Mouse (Mus musculus): ENCODE results near the gene Ccni. TPM values are rescaled to one million over a fixed set of nuclear protein-coding genes. Genes with fewer than 3 reads are reported as not detected.

The Ccni gene
- polyA plus RNA-seq, 1 experiment from 2014 or later: 112 TPM

DNA sequence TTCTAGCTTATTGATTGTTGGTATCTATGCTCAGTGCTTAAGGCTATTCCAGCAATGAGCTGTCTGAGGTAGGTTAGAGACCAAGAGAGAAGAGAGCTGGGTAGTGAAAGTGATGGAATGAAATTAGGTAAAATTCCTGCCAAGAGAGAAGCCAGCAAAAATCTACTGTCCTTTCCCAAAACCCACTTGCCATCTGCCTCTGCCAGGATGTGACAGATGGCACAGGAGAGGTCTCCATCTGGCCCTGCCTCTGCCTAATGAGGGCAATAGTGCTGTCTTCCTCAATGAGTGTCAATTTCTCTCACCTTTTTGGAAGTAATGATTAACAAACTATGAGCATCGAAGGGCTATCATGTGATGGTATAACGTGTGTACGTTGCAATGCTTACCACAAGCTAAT, 29.6 kb upstream of the Ccni start:
- DNase-seq (ENCODE audit: low spot score): no peak
- no peak overlapping the region for H3K4me2 ChIP-seq (ENCODE audit: low read length)
- no peak overlapping the region for H3K27ac ChIP-seq (ENCODE audit: low read depth)
- H3K9me3 ChIP-seq (ENCODE audit: control insufficient read depth, low read length): no peaks in the 10 kb centered on the region
- H3K4me3 ChIP-seq (ENCODE audit: low read depth, low read length): no peak overlapping the region
- H3K36me3 ChIP-seq (ENCODE audit: control insufficient read depth, insufficient read depth, low read length): no peaks in the 10 kb centered on the region
- no peak overlapping the region for H3K9ac ChIP-seq (ENCODE audit: low read length)
- 84% methylated on average over 3 of the region's 3 CpGs for WGBS
- ATAC-seq (replicated peaks; ENCODE audit: low FRiP score, low TSS enrichment, low read depth): no peak
- H3K4me1 ChIP-seq (replicated peaks; ENCODE audit: control insufficient read depth, insufficient read depth, low read length): no peaks in the 10 kb centered on the region
- no peaks in the 10 kb centered on the region for H3K27me3 ChIP-seq (replicated peaks; ENCODE audit: control insufficient read depth, insufficient read depth, low read length)

- H3K4me2 ChIP-seq (ENCODE audit: low read length): no peak overlapping the region
- H3K36me3 ChIP-seq (ENCODE audit: control insufficient read depth, insufficient read depth, low read length): no peaks in the 10 kb centered on the region
- no peak overlapping the region for H3K4me3 ChIP-seq (ENCODE audit: low read depth, low read length)
- no peak overlapping the region for H3K9ac ChIP-seq (ENCODE audit: low read length)
- no peaks in the 10 kb centered on the region for H3K9me3 ChIP-seq (ENCODE audit: control insufficient read depth, low read length)
- no peaks in the 10 kb centered on the region for H3K27me3 ChIP-seq (replicated peaks; ENCODE audit: control insufficient read depth, insufficient read depth, low read length)
- DNase-seq (ENCODE audit: low spot score) (no peak), ATAC-seq (replicated peaks; ENCODE audit: low FRiP score, low TSS enrichment, low read depth) (no peak)
- no peaks in the 10 kb centered on the region for H3K4me1 ChIP-seq (replicated peaks; ENCODE audit: control insufficient read depth, insufficient read depth, low read length)
- 83% methylated on average over 2 of the region's 2 CpGs for WGBS
- H3K27ac ChIP-seq (ENCODE audit: low read depth): no peak overlapping the region
Measured at GRCm38 (mm10) chr5:93234605-93235004, 28.3 kb upstream of the Ccni start.

GRCm38 (mm10) chr5:93234130-93234529, 27.8 kb upstream of the Ccni start:
- Histone ChIP-seq H3K9me3 (ENCODE audit: control insufficient read depth, low read length) (no peaks in the 10 kb centered on the region), H3K4me3 (ENCODE audit: low read depth, low read length) (no peak overlapping the region), H3K27me3 (replicated peaks; ENCODE audit: control insufficient read depth, insufficient read depth, low read length) (no peaks in the 10 kb centered on the region), H3K27ac (ENCODE audit: low read depth) (no peak overlapping the region), H3K4me2 (ENCODE audit: low read length) (no peak overlapping the region), H3K9ac (ENCODE audit: low read length) (no peak overlapping the region), H3K4me1 (replicated peaks; ENCODE audit: control insufficient read depth, insufficient read depth, low read length) (no peaks in the 10 kb centered on the region), H3K36me3 (ENCODE audit: control insufficient read depth, insufficient read depth, low read length) (no peaks in the 10 kb centered on the region)
- no peak for ATAC-seq (replicated peaks; ENCODE audit: low FRiP score, low TSS enrichment, low read depth)
- WGBS: 70% methylated on average over 4 of the region's 4 CpGs
- DNase-seq (ENCODE audit: low spot score): no peak

DNA sequence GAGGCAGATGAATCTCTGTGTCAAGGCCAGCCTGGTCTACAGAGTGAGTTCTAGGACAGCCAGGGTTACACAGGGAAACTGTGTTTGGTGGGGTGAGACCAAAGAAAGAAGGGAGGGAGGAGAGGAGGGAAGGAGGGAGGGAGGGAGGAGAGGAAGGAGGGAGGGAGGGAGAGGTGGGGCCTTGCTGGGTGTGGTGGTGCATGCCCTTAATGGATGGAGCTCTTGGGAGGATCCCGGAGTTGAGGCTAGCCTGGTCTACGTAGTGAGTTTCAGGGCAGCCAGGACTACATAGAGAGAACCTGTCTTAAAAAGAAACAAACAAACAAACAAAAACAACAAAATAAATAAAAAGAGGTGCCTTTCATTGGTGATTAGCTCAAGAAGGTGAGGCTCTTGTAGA, 26.5 kb upstream of the Ccni start:
- Histone ChIP-seq H3K27ac (ENCODE audit: low read depth) (no peak overlapping the region), H3K4me3 (ENCODE audit: low read depth, low read length) (no peak overlapping the region), H3K36me3 (ENCODE audit: control insufficient read depth, insufficient read depth, low read length) (no peaks in the 10 kb centered on the region), H3K27me3 (replicated peaks; ENCODE audit: control insufficient read depth, insufficient read depth, low read length) (no peaks in the 10 kb centered on the region), H3K9me3 (ENCODE audit: control insufficient read depth, low read length) (no peaks in the 10 kb centered on the region), H3K9ac (ENCODE audit: low read length) (no peak overlapping the region), H3K4me2 (ENCODE audit: low read length) (no peak overlapping the region), H3K4me1 (replicated peaks; ENCODE audit: control insufficient read depth, insufficient read depth, low read length) (no peaks in the 10 kb centered on the region)
- WGBS: 81% methylated on average over 2 of the region's 2 CpGs
- ATAC-seq (replicated peaks; ENCODE audit: low FRiP score, low TSS enrichment, low read depth) (no peak), DNase-seq (ENCODE audit: low spot score) (no peak)

GRCm38 (mm10) chr5:93231721-93232120, 25.4 kb upstream of the Ccni start:
- no peak overlapping the region for H3K4me2 ChIP-seq (ENCODE audit: low read length)
- DNase-seq (ENCODE audit: low spot score): no peak
- no peak overlapping the region for H3K9ac ChIP-seq (ENCODE audit: low read length)
- ATAC-seq (replicated peaks; ENCODE audit: low FRiP score, low TSS enrichment, low read depth): no peak
- H3K9me3 ChIP-seq (ENCODE audit: control insufficient read depth, low read length): no peaks in the 10 kb centered on the region
- H3K36me3 ChIP-seq (ENCODE audit: control insufficient read depth, insufficient read depth, low read length): no peaks in the 10 kb centered on the region
- H3K4me1 ChIP-seq (replicated peaks; ENCODE audit: control insufficient read depth, insufficient read depth, low read length): no peaks in the 10 kb centered on the region
- WGBS: 68% methylated on average over 3 of the region's 3 CpGs
- no peak overlapping the region for H3K4me3 ChIP-seq (ENCODE audit: low read depth, low read length)
- H3K27ac ChIP-seq (ENCODE audit: low read depth): no peak overlapping the region
- H3K27me3 ChIP-seq (replicated peaks; ENCODE audit: control insufficient read depth, insufficient read depth, low read length): no peaks in the 10 kb centered on the region

- Histone ChIP-seq H3K4me1 (replicated peaks; ENCODE audit: control insufficient read depth, insufficient read depth, low read length) (no peaks in the 10 kb centered on the region), H3K36me3 (ENCODE audit: control insufficient read depth, insufficient read depth, low read length) (no peaks in the 10 kb centered on the region), H3K27me3 (replicated peaks; ENCODE audit: control insufficient read depth, insufficient read depth, low read length) (no peaks in the 10 kb centered on the region), H3K4me3 (ENCODE audit: low read depth, low read length) (no peak overlapping the region), H3K27ac (ENCODE audit: low read depth) (no peak overlapping the region), H3K9ac (ENCODE audit: low read length) (no peak overlapping the region), H3K9me3 (ENCODE audit: control insufficient read depth, low read length) (no peaks in the 10 kb centered on the region), H3K4me2 (ENCODE audit: low read length) (no peak overlapping the region)
- no peak for ATAC-seq (replicated peaks; ENCODE audit: low FRiP score, low TSS enrichment, low read depth)
- 85% methylated on average over 2 of the region's 2 CpGs for WGBS
- no peak for DNase-seq (ENCODE audit: low spot score)
Measured at GRCm38 (mm10) chr5:93229527-93229926, 23.2 kb upstream of the Ccni start.

- Histone ChIP-seq H3K9me3 (ENCODE audit: control insufficient read depth, low read length) (no peaks in the 10 kb centered on the region), H3K27ac (ENCODE audit: low read depth) (no peak overlapping the region), H3K4me1 (replicated peaks; ENCODE audit: control insufficient read depth, insufficient read depth, low read length) (no peaks in the 10 kb centered on the region), H3K36me3 (ENCODE audit: control insufficient read depth, insufficient read depth, low read length) (no peaks in the 10 kb centered on the region), H3K4me2 (ENCODE audit: low read length) (no peak overlapping the region), H3K27me3 (replicated peaks; ENCODE audit: control insufficient read depth, insufficient read depth, low read length) (no peaks in the 10 kb centered on the region), H3K4me3 (ENCODE audit: low read depth, low read length) (no peak overlapping the region), H3K9ac (ENCODE audit: low read length) (no peak overlapping the region)
- DNase-seq (ENCODE audit: low spot score) (no peak), ATAC-seq (replicated peaks; ENCODE audit: low FRiP score, low TSS enrichment, low read depth) (no peak)
- 86% methylated on average over 3 of the region's 3 CpGs for WGBS
Measured at GRCm38 (mm10) chr5:93227157-93227556, 20.9 kb upstream of the Ccni start.

- Histone ChIP-seq H3K4me3 (ENCODE audit: low read depth, low read length) (no peak overlapping the region), H3K27ac (ENCODE audit: low read depth) (no peak overlapping the region), H3K36me3 (ENCODE audit: control insufficient read depth, insufficient read depth, low read length) (no peaks in the 10 kb centered on the region), H3K4me2 (ENCODE audit: low read length) (no peak overlapping the region), H3K27me3 (replicated peaks; ENCODE audit: control insufficient read depth, insufficient read depth, low read length) (no peaks in the 10 kb centered on the region), H3K9me3 (ENCODE audit: control insufficient read depth, low read length) (no peaks in the 10 kb centered on the region), H3K4me1 (replicated peaks; ENCODE audit: control insufficient read depth, insufficient read depth, low read length) (no peaks in the 10 kb centered on the region), H3K9ac (ENCODE audit: low read length) (no peak overlapping the region)
- 85% methylated on average over 2 of the region's 2 CpGs for WGBS
- DNase-seq (ENCODE audit: low spot score): no peak
- ATAC-seq (replicated peaks; ENCODE audit: low FRiP score, low TSS enrichment, low read depth): no peak
Measured at GRCm38 (mm10) chr5:93224549-93224948, 18.3 kb upstream of the Ccni start.

GRCm38 (mm10) chr5:93221661-93222060, 15.4 kb upstream of the Ccni start:
- ATAC-seq (replicated peaks; ENCODE audit: low FRiP score, low TSS enrichment, low read depth) (no peak), DNase-seq (ENCODE audit: low spot score) (no peak)
- WGBS: 62% methylated on average over 3 of the region's 3 CpGs
- no peaks in the 10 kb centered on the region for H3K36me3 ChIP-seq (ENCODE audit: control insufficient read depth, insufficient read depth, low read length)
- no peaks in the 10 kb centered on the region for H3K27me3 ChIP-seq (replicated peaks; ENCODE audit: control insufficient read depth, insufficient read depth, low read length)
- no peaks in the 10 kb centered on the region for H3K4me1 ChIP-seq (replicated peaks; ENCODE audit: control insufficient read depth, insufficient read depth, low read length)
- H3K9me3 ChIP-seq (ENCODE audit: control insufficient read depth, low read length): no peaks in the 10 kb centered on the region
- H3K4me2 ChIP-seq (ENCODE audit: low read length): no peak overlapping the region
- no peak overlapping the region for H3K27ac ChIP-seq (ENCODE audit: low read depth)
- H3K9ac ChIP-seq (ENCODE audit: low read length): no peak overlapping the region
- H3K4me3 ChIP-seq (ENCODE audit: low read depth, low read length): no peak overlapping the region
